Mouse (Mus musculus) R1 (cell line): Measurements from ENCODE around the gene Nt5c2.
A peak's percentile ranks its signal among the peaks of the same experiment; 100 is the strongest.

Experiments used
- DNase-seq: peaks from one replicate; pipeline ENCODE4 v3.0.0-alpha.2; 2018; ENCODE audit warnings: low read depth, low spot score

Gene Nt5c2

GRCm38 (mm10) chr19:46966330-46966729, 48.6 kb downstream of the Nt5c2 start:
- DNase-seq = no peak

DNA sequence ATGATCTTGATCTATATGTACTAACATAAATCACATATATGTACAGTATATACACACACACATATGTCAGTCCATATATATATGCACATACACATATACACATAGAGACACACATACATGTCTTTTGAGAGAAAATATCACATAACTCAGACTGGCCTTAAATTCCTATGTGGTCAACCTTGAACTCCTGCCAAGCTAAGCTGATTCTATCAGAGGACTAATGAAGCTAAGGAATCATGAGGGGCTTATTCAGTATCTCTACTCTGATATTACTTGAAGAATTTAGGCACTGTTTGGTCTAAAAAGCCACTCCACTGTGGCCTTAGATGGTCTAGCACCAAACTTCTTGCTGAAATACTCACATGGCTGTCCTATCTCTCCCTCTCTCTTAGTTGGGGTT, 49.5 kb downstream of the Nt5c2 start:
- DNase-seq = no peak

GRCm38 (mm10) chr19:46964353-46964752, 50.6 kb downstream of the Nt5c2 start:
- no peak for DNase-seq

DNA sequence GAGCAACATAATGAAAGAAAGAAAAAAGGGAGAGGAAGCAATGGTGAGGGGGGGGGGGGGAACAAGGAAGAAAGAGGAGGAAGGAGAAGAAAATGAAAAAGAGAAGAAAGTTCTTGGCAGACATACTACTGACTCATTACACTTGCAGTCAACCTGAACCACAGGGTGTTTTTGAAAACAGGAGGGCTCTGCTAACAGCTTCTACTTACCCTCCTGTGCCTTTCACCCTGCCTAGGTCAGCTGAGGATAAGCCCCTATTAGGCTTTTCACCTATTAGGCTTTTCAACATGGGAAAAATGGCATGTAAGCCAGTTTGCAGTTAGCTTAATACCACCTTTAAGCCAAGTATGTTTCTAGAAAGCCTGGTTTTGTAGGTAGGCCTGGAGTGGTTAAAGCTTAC, 51.5 kb downstream of the Nt5c2 start:
- DNase-seq = no peak

GRCm38 (mm10) chr19:46962841-46963240, 52.1 kb downstream of the Nt5c2 start:
- DNase-seq = peak; percentile 37

GRCm38 (mm10) chr19:46962171-46962772, 52.7 kb downstream of the Nt5c2 start:
- peak; percentile 94 for DNase-seq

DNA sequence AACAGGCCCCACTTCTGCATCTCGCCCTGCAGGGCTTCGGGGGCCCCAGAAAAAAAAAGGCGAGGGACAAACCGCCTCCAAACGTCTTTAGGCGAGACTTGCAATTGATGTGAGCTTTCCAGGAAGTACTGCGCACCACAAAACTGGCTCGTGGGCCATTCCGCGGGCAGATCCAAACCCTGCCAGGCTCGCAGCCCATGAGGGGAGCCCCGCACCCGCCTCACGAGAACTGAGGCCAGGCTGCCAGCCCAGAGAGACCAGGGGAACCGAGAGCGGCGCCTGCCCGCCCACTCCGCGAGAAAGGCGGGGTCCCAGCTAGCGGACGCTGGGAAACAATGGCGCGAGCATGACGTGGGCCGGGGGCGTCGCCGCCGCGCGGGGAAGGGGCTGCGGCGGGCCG, 53.3 kb downstream of the Nt5c2 start:
- DNase-seq = peak; percentile 80

DNA sequence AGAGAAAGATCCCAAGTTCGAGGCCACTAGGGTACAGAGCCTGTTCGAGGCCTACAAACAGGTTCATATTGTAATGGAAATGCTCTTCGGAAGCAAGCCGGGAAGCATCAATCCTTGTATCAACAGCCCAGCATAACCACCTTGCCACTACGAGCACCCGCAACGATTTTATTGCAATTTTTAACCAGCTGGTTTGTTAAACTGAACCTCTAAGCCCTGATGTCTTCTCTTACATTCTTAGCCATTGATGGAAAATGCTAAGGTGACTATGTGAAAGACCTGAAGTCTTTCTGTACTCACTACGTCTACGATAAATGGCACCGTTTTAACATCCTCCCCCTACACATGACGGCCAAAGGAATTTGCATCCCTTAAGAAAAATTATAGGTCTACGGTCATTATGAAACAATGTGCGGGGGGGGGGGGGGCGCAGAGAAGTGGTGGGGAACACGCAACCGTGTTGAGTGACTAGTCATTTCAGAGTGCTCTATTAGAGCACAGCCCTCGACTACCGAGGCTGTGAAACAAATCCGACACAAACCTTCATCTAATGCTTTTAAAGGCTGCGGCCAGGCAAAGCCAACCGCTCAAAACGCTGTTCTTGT, 53.8 kb downstream of the Nt5c2 start:
- DNase-seq = no peak

DNA sequence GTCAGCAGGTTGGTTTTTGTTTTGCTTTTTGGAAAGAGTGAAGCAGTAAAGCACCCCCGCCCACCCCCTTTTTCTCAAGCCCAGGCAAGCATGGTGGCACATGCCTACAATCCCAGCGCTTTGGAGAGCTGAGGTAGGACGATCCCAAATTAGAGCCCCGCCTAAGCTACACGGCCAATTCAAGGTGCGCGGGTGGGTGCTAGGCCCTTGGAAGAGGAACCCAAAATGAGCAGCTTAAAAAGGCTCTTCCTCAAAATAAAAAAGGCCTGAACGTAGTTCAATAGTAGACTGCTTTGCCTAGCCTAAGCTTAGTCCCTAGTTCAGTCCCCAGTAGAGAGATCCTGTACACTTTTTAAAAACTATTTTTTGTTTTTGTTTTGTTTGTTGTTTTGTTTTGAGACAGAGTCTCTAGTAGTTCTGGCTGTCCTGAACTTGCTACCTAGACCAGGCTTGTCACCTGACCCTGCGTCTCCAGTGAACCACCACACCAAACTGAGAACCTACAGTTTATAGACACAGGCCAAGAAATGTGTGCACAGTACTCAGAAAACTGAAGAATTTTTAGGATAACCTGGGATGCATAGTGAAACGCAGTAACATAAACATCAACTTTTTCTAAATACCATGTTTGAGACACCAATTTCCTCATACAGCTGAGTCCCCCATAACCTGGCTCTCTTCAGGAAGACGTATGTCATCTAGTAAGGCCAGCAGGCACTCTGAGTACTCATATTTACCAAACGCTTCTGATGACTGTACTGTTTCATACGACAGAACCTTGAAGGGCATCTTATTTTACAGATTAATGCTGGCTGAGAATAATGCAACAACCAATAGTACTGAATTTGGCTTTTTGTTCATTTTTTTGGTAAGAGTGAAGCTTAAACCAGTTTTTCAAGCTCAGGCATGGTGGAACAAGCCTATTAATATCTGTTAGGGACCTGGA, 54.6 kb downstream of the Nt5c2 start:
- no peak for DNase-seq

GRCm38 (mm10) chr19:46959536-46959935, 55.4 kb downstream of the Nt5c2 start:
- DNase-seq = no peak

- no peak for DNase-seq
Measured at GRCm38 (mm10) chr19:46958566-46958965, 56.4 kb downstream of the Nt5c2 start.

GRCm38 (mm10) chr19:46957971-46958370, 57.0 kb downstream of the Nt5c2 start:
- DNase-seq = no peak

DNA sequence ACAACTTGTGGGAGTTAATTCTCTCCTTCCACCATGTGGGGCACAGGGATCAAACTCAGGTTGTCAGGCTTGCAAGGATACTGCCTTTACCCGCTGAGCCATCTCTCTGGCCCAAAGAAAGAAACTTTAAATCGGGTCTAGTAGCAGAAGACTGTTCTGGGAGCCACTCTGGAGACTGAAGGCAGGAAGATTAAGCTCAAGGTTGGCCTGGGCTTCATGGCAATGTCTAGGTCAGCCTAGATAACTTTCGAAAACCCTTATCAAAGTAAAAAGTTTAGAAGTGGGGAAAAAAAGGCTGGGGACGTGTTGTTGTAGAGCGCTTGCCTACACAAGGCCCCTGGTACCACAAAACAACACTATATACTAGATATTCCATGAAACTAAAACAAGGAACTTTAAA, 58.0 kb downstream of the Nt5c2 start:
- no peak for DNase-seq

DNA sequence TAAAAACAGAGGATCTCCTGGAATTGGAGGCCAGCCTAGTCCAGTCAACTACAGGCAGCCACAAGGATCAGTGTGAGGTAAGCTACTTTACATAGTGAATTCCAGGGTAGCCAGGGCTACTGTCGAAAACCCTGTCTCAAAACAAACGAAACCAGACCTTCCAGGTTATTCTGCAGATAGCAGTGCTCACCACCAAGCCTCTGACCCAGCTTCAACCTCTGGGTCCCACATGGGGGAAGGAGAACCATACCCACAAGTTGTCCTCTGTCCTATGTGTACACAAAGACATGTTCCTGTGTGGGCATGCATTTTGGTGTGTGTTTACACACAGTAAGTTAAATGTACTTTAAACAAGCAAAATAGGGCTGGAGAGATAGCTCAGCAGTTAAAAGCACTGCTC, 58.5 kb downstream of the Nt5c2 start:
- DNase-seq = no peak

DNA sequence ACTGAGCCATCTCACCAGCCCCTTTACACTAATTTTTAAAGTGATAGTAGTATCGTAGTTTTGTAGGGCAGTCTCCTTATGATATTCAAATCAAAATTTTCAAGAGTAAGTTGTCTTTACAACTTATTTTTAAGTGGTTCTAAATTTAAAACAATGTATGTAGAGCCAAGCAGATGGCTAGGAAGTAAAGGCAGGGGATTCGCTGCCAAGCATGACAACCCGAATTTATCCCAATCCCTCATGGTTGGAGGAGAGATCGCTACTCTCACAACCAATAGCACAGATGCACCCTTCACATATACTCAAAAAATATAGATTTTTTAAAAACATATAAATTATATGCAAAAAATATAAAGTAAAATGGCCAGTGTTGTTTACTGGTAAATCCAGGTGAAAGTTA, 59.3 kb downstream of the Nt5c2 start:
- DNase-seq = no peak

- DNase-seq = no peak
Measured at GRCm38 (mm10) chr19:46953536-46953935, 61.4 kb downstream of the Nt5c2 start.

- DNase-seq = no peak
Measured at GRCm38 (mm10) chr19:46952986-46953385, 62.0 kb downstream of the Nt5c2 start.

- DNase-seq = no peak
Measured at GRCm38 (mm10) chr19:46944341-46944740, 70.6 kb downstream of the Nt5c2 start.

- no peak for DNase-seq
Measured at GRCm38 (mm10) chr19:46937173-46937572, 77.8 kb downstream of the Nt5c2 start.

DNA sequence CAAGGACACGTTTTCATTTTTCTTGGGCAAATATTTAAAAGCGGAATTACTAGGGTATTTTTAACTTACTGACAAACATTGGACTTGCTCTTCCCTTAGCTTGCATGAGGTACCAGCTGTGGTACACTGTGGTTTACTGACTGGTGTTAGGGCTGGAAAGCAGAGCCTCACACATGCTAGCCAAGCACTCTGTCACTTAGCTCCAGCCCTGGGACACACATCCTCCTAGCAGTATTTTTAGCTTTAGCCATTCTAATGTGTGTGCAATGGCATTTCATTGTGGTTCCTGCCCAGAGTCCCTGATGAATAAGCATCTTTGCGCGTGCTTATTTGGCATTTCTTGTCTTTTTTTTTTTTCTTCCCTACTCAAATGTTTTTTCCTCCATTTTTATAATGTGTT, 80.9 kb downstream of the Nt5c2 start:
- no peak for DNase-seq

GRCm38 (mm10) chr19:46932608-46933007, 82.3 kb downstream of the Nt5c2 start:
- no peak for DNase-seq

DNA sequence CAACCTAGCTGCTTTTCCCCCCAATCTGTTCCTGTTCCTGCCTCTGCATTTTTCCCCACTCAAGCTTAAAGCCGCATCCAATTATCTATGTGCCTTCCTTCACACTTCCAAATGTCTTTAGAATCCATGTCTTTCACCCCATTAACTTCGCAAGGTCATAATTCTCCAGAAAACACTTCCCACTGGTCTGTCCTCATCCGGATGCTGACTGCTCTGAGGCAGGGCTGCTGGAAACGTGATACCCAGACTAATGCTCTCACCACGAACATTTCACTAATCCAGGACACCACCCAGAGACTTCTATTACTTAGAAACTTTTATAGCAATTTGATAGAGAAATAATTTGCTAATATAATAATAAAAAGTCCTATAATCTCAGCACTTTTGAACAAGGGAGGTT, 84.9 kb downstream of the Nt5c2 start:
- DNase-seq = no peak
